Mouse (Mus musculus): Measurements from ENCODE around the gene Smurf1. TPM values are rescaled to one million over a fixed set of nuclear protein-coding genes. Genes with fewer than 3 reads are reported as not detected.

Gene Smurf1
- polyA plus RNA-seq, 1 experiment, result 23.2 TPM

- no peak for DNase-seq (ENCODE audit: low spot score)
These were observed 11.2 kb downstream of the Smurf1 start for GRCm38 (mm10) chr5:144954432-144954831.

DNA sequence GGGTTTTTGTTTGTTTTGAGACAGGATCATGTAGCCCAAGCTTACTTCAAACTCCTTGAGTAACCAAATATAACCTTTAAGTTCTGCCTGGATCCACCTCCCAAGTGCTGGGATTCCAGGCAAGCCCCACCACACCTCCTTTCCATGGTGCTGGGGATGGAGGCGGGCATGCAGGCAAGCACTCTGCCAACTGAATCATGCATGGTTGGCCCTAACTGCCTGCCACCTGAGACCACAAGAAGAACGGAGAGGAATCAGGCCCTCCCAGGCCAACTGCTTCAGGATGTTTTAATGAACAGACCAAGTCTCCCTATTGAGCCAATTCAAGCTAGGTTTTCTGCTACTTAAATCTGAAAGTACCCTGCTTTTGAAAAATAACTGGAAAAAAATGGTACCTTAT is 13.1 kb downstream of the Smurf1 start:
- no peak for DNase-seq (ENCODE audit: low spot score)

- no peak for DNase-seq (ENCODE audit: low spot score)
These were observed 15.1 kb downstream of the Smurf1 start for GRCm38 (mm10) chr5:144950428-144951051.

DNA sequence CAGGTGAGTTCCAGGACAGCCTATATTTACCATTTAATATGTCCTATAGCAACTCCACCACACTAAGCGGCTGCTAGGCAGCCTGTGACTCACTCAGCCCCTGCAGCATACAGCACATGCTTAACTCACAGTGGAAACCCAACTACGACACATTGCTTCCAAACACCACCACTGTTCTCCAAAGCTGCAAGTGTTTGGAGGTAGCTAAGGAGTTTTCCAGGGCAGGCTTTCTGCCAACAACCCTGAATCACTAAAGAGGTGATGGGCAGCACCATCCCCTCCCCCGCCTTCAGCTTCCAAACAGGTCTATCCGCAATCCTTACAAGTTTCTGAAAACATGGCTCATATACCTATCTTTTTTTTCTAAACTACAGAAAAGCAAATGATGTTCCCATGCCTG is 15.8 kb downstream of the Smurf1 start:
- no peak for DNase-seq (ENCODE audit: low spot score)

DNA sequence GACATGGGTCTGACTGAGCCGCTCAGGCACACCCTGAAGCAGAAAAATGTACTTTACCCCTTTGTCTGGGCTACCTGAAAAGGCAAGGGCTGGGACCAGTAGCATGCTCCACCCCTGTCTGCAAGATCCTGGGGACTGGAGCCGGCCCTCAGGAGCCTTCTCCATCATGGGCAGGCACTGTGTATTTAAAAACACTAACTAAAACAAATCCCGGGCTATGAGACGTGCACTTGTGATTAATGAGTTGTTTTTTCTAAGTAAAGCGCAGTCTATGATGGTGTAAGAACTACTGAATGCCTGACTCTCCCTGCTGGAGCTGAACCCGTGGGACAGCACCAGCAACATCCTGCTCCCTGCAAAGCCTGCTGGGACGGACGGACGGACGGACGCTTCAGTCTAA is 17.2 kb downstream of the Smurf1 start:
- DNase-seq (ENCODE audit: low spot score), result no peak

- no peak for DNase-seq (ENCODE audit: low spot score)
These were observed 17.6 kb downstream of the Smurf1 start for GRCm38 (mm10) chr5:144948002-144948401.

DNA sequence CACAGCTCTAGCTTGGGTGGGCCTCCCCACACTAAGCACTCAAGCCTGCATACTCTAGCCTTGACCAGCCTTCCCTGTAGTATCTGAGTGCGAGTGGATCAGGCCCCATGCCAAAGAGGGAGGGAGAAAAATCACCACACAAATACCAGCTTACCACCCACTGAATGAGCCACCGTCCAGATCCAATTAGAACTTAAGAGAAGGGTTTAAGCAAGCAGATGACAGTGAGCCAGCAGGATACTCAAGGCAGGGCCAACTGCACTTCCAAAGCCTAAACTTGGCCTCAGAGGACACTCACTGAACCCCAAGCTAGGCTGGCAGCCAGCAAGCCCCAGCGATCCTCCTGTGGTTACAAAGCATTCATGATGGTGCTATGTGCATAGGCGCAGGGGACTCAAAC is 19.6 kb downstream of the Smurf1 start:
- DNase-seq (ENCODE audit: low spot score), result no peak

DNA sequence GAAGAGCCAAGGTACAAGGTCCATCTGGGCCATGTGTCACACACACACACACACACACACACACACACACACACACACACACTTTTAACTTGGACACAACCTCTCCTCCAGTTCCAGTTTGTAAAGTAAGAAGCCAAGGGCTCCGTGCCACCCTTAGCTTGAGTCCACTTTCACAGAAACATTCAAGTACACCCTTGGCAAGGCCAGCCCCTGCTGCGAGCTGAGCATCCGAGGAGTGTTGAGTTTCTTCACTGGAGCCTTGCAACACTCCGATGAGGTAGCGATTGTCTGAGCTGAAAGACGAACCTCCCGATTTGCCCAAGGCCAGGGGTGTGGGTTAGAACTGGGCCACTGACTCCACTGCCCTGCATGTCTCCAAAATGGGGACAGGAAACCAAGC is 20.7 kb downstream of the Smurf1 start:
- no peak for DNase-seq (ENCODE audit: low spot score)

- DNase-seq (ENCODE audit: low spot score), result no peak
These were observed 21.3 kb downstream of the Smurf1 start for GRCm38 (mm10) chr5:144944370-144944769.

- DNase-seq (ENCODE audit: low spot score), result no peak
These were observed 22.3 kb downstream of the Smurf1 start for GRCm38 (mm10) chr5:144943346-144943745.

DNA sequence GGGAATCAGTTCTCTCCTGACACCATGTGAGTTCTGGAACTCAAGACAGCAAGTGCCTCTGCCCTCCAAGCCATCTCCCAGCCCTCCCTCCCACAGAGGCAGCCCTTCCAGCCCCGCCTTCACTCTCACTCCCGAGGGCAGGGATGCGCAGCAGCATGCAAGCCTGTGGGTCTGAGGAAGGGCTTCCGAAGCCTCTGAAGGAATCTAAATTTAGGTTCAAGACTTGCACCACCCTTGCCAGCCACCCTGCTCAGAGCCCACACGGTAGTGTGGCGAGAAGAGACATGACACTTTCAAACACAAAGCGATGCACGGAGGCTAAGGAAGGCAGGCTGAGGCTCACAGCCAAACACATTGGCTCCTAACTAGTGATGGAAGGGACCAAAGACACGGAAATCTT is 23.2 kb downstream of the Smurf1 start:
- DNase-seq (ENCODE audit: low spot score), result no peak

GRCm38 (mm10) chr5:144940904-144941303 is 24.7 kb downstream of the Smurf1 start:
- no peak for DNase-seq (ENCODE audit: low spot score)

DNA sequence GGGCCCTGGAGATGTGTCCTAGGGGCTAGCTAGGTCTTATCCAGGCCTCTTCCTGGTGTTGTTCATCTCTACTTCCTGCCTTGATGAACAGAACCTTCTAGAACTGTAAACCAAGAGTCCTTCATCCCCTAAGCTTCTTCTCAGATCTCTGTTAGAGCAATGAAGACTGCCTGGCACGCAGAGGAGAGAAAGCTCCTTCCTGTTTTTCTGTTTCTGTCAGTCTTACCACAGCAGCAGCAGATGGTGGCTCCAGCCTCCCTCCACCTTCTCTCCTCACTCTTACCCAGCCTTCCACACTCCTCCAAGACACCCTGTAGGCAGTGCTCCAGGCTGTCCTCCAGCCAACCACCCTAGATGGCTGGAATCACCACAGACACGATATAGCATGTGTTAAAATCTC is 28.3 kb downstream of the Smurf1 start:
- no peak for DNase-seq (ENCODE audit: low spot score)

DNA sequence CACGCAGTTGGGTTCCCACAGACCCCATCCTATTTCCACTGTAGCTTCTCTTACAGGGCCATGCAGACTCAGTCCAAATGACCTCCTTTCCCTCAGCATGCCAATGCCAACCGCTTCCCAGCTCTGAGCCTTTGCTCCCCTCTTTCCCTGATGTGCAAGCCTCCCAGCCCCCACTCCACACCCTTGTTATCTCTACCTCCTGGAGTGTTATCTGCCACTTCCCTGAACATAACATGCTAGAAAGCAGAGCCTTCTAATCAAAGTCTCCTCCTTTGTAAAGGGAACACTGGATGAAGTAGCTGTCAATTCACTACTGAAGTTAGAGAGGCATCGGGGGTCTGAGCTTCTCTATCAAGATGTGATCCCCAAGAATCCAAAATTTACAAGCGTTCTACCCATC is 32.2 kb downstream of the Smurf1 start:
- DNase-seq (ENCODE audit: low spot score), result no peak

DNA sequence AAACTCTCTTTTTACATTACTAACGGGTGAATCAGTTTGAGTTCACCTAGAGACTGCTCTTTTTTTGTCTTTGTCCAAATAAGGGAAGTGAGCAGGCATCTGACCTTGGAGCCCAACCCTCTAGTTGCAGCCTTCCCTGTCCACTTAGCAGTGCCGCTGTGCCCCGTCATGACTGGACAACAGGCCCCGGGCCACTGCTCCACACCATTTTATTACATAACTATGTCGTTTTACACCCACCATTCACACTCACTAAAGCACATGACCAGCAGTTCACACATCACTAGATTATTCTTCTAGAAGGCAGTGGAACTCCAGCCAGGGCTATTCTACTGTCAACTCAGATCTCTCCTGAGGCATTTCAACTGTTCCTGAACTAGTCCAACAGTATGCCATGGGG is 33.8 kb downstream of the Smurf1 start:
- DNase-seq (ENCODE audit: low spot score), result no peak

DNA sequence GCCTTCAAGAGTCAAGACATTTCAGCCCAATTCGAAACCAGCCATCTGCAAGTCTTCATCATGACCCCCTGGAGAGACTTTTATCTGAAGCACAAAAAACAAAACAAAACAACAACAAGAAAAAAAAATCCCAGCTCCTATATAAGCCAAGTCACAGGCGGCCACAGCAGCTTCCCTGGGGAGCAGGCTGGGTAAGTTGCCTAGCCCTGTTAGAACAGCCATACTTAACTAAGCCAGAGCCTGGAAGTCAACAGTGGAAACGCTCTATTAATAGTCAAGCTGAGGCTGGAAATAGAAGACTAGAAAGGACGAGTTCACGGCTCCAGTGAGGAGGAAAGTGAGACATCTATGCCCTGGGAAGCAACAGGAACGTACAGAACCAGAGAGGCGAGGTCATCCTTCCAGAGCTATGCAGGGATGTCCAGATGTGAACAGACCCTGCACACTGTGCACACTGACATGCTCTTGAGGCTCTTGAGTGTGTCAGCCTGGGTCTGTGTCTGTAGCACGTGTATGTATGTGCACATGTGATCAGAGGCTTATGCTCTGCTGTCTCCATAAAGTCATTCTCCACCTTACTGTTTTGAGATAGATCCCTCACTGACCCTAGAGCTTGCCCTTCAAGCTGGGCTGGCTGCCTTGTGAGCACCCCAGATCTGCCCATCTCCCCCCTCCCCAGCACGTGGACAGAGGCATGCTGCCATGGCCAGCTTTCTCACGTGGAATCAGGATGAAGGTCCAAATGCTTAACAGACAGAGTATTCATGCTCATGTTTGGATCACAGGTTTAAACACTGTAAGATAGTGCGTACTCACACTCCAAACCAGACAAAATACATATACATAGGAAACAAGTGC is 36.6 kb downstream of the Smurf1 start:
- DNase-seq (ENCODE audit: low spot score), result no peak

GRCm38 (mm10) chr5:144926275-144926674 is 39.4 kb downstream of the Smurf1 start:
- DNase-seq (ENCODE audit: low spot score), result no peak

DNA sequence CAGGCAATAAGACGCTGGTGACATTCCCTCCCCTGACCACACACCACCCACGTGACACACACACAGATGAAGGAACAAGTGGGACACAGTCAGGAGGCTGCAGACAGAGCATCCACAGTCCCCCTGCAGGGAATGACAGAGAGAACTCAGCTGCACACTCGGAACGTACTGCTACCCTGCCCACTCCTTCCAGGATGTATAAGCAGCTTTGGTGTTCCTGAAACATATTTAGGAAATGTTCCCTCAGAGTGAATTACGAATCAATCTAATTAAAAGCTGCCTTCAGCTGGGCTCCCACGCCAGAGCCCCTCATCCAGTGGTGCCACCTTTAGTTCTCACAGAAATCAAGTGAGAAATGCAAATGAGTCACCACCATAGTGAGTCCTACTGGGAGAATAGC is 42.3 kb downstream of the Smurf1 start:
- DNase-seq (ENCODE audit: low spot score), result no peak

GRCm38 (mm10) chr5:144919790-144920189 is 45.9 kb downstream of the Smurf1 start:
- no peak for DNase-seq (ENCODE audit: low spot score)

DNA sequence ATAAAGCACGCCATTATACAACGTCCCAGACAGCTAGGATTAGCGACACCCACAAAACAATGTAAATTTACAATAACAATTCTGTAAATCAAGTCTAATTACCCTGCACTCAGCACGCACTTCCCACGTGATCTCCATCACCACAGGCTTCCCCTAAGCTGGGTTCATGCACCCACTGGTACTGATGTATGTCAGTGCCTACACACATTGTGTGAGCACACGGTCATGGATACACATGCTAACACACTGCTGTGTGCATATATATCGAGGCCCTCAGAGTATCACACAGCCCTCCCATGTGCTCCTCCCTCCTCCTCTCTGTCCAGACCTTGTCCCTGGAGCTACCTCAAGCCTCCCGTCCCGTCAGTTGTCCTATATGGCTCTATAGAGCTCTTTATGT is 46.5 kb downstream of the Smurf1 start:
- DNase-seq (ENCODE audit: low spot score), result no peak

DNA sequence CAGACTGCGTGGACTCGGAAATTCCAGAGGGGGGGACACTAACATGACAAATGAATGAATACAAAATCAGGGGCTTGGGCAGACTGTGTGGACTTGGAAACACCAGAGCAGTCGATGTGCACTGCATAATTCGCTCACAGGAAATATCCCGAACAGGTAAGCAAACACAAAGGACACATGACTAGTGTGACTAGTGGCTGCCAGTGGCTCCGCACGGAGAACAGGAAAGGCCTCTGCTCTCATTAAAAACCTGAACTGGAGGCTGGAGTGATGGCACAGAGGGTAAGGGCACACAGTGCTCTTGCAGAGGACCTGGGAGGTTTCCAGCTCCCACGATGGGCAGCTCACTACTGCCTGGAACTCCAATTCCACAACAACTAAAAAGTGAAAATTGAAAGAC is 47.4 kb downstream of the Smurf1 start:
- no peak for DNase-seq (ENCODE audit: low spot score)

DNA sequence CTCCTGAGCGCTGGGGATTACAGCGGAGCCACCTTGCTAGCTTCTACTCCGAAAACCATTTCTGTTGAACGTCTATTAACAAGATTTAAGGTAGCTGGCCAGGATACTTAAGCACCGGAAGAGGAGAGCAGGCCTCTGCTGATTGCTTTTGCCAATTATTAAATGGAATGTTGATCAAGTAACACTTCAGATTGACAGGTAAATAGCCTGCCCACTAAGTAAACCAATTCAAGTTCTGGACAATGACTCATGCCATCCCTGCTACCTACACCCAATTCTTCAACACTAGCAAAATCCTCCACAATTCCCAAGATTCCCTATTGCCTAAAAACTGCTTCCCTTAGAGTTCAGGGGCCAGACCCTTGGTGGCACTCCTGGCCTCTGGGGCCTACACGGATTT is 48.5 kb downstream of the Smurf1 start:
- DNase-seq (ENCODE audit: low spot score), result no peak

GRCm38 (mm10) chr5:144915828-144916227 is 49.8 kb downstream of the Smurf1 start:
- DNase-seq (ENCODE audit: low spot score), result no peak

Data from urinary bladder, adult 2 months (tissue).